ENCODE assay signal across 8 mouse cellular contexts in the genomic region with DNA sequence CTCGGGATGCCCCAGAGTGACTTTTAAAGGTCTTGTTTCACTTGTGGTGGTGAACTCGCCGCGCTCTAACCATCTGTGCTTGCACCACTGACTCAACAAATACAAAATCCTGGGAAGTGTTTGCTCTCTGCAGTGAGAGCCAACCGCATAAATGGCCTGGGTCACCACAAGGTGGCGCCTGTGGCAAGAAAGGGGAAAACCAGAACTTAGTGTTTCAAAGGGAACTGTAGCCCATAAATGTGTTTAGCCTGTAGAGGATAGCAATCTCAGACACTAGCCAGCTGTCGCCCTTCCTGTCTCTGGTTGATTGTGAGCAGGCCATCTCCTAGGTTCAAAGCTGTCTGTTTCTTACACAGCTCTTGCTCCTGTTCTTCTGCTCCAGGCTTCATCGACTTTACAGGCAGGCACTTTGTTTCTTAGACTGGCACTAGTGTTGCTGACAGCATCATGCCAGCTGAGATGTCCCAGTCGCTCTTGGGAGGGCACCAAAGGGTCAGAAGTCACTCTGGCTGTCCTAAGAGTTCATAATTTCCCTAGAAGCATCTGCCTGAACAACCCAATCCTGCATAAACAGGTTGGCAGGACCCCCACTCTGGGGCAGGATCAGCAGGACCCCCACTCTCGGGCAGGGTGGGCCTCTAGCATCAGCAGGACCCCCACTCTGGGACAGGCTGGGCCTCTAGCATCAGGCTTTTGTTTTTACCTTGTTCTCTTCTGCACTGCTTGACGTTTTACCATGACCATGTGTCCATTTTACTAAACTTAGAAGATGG. TPM values are rescaled to one million over a fixed set of nuclear protein-coding genes. Genes with fewer than 3 reads are reported as not detected.
DNase-seq lines count a peak whose midpoint lies in the region; ATAC-seq lines count a peak whose summit lies in the region.

No protein-coding gene starts in this region.

- intact Hi-C loops in gastrocnemius, postnatal 14 days (cut with DNase I; ENCODE audit: low total_unique reads): no loop called here
- intact Hi-C loops in left cerebral cortex, postnatal 10 days (cut with DNase I): loop anchor here (5.0 to 10.0 kb wide), 2 partner anchors 78 to 856 kb away; a partner anchor contains a TSS

- DNase-seq in T-cell, adult 2 months (ENCODE audit: low spot score): peak; percentile 59
- peak; percentile 83 for DNase-seq in gastrocnemius, postnatal 14 days
- peak; percentile 61 to 88 for DNase-seq in left cerebral cortex, postnatal 10 days (ENCODE audit: extremely low spot score in 1 of 2, low spot score in 2 of 2)
- DNase-seq in mesoderm, embryonic 11.5 days (ENCODE audit: low read depth, low spot score): peak; percentile 70
- DNase-seq in right cerebral cortex, postnatal 25 days: peak; percentile 76
- DNase-seq in urinary bladder, postnatal 25 days (ENCODE audit: low spot score): peak; percentile 84

- peak; percentile 90 for ATAC-seq in common myeloid progenitor, adult 5-6 weeks (replicated peaks; ENCODE audit: low read depth, poor library complexity, severe bottlenecking)
- peak; percentile 89 for ATAC-seq in inflammation-experienced regulatory T-cells, adult 6 months

RNA-seq across cellular contexts. Expression of a gene that starts 13.2 kb away (rescaled TPM):
- total RNA-seq in common myeloid progenitor, adult 5-6 weeks (2017): 68.0 and 73.7 TPM in 2 replicates
- total RNA-seq in gastrocnemius, postnatal 14 days (2021): 1 to 10 TPM; 6.2 to 6.8 TPM
- 10 to 100 TPM; 31.2 to 38.3 (median 33.2) TPM for polyA plus RNA-seq in inflammation-experienced regulatory T-cells, adult 6 months (2017; shearing (Covaris generic))
- total RNA-seq in left cerebral cortex, postnatal 10 days (2021): 10 to 100 TPM; 28.4 to 29.1 TPM

RNA-seq across cellular contexts. Expression of a gene that starts 13.4 kb away (rescaled TPM):
- 1.8 and 2.7 TPM in 2 replicates for total RNA-seq in common myeloid progenitor, adult 5-6 weeks (2017)
- under 1 TPM; 0.16 to 0.22 TPM for total RNA-seq in gastrocnemius, postnatal 14 days (2021)
- under 1 TPM in 1 of 3 experiments, not detected in 2; 0.31 TPM for polyA plus RNA-seq in inflammation-experienced regulatory T-cells, adult 6 months (2017; shearing (Covaris generic))
- under 1 TPM; 0.24 to 0.36 TPM for total RNA-seq in left cerebral cortex, postnatal 10 days (2021)

RNA-seq across cellular contexts. Expression of a gene that starts 42.4 kb away (rescaled TPM):
- 0.63 and 1.7 TPM in 2 replicates for total RNA-seq in common myeloid progenitor, adult 5-6 weeks (2017)
- 1 to 10 TPM; 8.6 to 9.5 TPM for total RNA-seq in gastrocnemius, postnatal 14 days (2021)
- 1 to 10 TPM; 2.0 to 3.9 (median 2.6) TPM for polyA plus RNA-seq in inflammation-experienced regulatory T-cells, adult 6 months (2017; shearing (Covaris generic))
- total RNA-seq in left cerebral cortex, postnatal 10 days (2021): 1 to 10 TPM; 5.0 to 5.2 TPM

Comparison
In these comparisons a context has a peak if more than half of its experiments do, and no peak if none do; other contexts are left out.
1. Peak in every context shown above with its lines: DNase-seq and ATAC-seq.